Mouse (Mus musculus) heart, postnatal 4 days (tissue): ENCODE data around the gene Nexn. TPM values are rescaled to one million over a fixed set of nuclear protein-coding genes. Genes with fewer than 3 reads are reported as not detected.
"Not testable (repeated sequence)": the region's sequence is repeated elsewhere in the genome, so short reads cannot be mapped to it uniquely, and the experiment has no call there.

Experiments
- DNase-seq: peaks from one replicate; pipeline ENCODE4 v3.0.0; 2021
- total RNA-seq, 2 experiments: library from RNA; stranded (reverse); gene quantifications; 2 replicates each; pipeline ENCODE4 v1.2.3; 2021

Nexn gene
- 100 to 1,000 TPM; 281 to 301 TPM for total RNA-seq

DNA sequence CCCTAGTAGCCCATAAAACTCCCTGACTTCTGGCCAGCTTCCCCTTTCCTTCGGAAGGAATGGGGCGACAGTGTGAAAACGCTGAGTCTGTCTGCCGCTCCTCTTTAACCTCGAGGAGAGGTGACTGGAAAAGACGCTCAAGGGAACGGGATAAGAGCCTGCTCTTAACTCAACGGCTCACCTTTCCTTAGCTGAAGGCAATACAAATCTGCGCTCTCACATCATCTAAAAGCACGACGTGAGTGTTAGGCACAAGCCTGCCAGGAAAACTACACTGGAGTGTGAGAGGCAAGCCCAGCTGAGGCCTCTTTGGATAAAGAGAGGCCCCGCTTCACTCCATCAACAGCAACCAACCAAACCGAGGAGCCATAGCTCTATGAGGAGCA lies at the start of gene Nexn:
Nexn (minus strand) TSS at position 315 of the 386 bp plus-strand sequence.
- DNase-seq: no peak

DNA sequence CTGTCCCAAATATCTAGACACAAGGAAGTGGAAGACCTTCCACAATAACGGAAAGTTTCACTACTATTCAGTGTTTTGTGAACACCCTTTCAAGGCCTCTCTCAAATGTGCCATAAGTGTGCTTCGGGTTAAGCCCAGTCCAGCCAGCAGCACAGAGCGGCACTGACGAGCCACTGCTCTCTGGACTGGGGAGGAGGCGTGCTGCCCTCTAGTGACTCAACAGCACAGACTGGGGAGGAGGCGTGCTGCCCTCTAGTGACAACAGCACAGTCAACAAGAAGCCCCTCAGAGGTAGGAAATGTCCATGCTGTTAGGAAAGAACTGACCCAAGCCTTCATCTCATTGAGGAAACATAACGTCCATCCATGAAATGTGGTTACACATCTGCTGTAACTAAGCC lies 49.5 kb upstream of the Nexn start:
- peak; percentile 91 for DNase-seq

DNA sequence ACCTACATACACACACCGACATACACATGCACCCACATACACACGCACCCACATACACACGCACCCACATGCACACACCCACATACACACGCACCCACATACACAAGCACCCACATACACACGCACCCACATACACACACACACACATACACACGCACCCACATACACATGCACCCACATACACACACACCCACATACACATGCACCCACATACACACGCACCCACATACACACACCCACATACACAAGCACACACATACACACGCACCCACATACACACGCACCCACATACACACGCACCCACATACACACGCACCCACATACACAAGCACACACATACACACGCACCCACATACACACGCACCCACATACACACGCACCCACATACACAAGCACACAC lies 48.5 kb upstream of the Nexn start:
- not testable (repeated sequence) for DNase-seq

DNA sequence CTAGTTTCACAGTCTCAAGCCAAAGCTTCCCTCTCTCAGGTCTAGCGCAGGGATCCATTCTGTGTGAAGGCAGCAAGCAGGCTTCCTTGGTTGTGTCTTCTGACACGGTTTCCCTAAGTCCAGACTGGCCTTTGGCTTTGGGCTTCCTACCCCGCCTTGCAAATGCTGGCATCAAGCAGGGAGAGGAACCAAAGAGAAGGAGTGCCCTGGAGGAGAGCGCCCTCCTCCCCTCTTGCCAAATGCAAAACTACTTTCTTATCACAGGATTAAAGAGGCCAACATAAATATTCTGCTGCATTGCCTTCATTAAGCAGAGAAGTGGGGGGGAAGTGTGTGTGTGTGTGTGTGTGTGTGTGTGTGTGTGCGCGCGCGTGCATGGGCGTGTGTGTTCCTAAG lies 43.1 kb upstream of the Nexn start:
- DNase-seq: no peak

DNA sequence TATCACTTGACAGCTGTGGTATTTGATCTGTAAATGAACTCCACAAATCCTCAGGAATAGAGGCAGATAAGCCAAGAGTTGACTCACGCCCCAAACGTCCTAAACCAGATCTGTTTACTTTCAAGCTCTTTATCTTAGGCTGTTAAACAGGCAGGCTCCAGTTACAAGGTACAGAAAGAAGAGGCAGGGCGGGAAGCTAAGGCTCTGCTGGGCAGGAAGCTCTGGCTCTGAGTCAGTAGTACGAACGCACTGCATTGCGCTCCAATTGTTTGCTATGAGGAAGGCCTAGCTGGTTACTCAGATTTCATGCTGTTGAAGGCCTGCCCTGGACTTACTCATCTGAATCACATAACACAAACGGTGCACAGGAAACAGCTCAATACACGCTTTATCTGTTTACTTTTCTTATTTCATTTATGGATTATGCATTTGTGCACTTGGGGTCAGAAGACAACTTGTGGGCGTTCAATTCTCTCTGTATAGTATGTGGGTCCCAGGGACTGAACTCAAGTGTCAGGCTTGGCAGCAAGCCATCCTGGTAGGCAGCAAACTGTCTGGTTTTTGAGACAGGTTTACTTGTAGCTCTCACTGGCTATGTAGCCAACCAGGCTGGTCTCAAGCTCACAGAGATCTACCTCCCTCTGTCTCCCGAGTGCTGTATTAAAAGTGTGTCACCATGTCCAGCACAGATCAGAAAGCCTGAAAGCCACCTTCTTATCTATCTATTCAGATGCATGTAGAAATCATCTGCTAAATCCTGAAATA lies 42.5 kb upstream of the Nexn start:
- DNase-seq: peak; percentile 57

DNA sequence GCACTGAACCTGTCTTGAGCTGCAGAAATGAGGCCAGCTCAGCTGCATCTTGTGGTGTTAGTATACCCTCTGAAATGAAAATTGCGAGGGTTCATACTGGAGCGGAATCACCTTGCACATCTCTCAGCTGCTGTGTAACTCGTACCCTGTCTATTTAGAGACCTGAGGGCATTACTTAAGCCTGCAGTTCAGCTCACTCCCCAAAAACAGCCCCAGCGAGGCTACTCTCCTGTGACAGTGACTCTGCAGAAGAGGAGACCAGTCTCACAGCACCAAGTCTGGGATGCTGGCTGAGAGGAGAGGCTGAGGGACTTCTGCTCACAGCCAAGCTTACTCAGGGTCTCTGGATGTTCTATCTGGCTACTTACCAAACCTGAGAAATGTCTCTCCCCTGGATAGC lies 39.8 kb upstream of the Nexn start:
- DNase-seq: no peak

DNA sequence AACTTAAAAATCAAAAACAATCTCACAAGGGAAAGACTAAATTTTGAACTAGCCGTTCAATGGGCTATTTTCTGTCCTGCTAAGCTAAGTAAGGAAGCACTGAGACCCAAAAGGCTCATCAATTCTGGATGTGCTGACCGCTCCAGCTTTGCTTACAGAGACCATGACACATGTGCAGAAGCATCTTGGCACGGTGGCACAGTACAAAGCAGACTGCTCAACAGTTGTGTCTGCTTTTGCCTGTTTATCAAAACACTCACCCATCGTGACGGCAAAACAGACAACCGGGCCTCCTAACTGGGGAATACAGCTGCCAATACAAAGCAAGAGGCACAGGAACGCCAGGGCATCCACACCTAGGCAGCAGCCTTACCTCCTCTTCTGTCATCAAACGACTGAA lies 38.9 kb upstream of the Nexn start:
- DNase-seq: peak; percentile 58

DNA sequence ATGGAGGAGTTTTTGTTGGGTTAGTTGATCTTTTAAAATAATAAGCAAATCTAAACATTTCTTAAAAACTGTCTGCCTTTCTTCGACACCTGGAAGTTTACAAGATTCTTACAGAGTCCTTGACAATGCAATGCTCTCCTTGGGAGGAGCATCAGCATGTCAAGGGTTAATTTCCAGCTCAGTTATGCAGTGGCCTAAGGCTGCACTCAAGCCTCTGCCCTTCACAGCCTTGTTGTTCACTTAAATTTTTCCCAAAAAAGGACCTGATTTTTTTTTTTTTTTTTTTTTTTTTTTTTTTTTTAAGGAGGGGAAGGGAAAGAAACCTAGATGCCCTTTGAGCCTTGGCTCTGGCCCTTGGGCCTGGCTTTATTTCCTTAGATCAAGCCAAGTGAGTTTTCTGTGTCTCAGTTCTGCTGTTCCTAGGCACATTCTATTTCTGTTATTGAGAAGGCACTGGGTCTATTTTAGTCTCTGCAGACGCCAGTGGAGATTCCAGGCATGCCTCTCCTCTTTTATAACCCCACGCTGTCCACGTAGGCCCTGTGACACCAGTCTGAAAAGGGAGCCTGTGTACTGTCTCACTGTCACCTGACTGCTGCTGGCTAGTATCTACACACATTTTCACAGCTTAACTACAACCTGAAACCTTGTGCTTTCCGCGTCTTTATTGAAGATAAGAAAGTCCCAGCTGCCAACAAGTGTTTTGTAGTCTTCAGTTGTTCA lies 38.1 kb upstream of the Nexn start:
- DNase-seq: peak; percentile 68

DNA sequence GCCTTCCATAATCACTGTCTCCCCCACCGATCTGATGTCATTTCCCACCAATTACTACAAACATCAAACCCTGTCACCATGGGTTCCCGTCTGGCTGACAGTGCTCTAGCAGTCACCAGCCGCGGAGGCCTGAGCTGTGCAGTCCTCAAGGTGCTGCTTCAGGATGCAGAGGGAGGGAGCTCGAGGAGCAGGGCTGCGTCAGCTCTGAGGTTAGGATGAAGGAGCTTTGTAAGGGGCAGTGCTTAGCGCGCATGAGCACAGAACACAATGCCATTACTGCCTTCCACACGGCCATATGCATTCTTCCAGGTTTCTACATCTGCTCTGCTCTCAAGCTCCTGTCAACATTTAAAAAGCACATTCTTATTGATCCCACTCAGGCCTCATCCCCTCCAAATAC lies 36.8 kb upstream of the Nexn start:
- DNase-seq: no peak

DNA sequence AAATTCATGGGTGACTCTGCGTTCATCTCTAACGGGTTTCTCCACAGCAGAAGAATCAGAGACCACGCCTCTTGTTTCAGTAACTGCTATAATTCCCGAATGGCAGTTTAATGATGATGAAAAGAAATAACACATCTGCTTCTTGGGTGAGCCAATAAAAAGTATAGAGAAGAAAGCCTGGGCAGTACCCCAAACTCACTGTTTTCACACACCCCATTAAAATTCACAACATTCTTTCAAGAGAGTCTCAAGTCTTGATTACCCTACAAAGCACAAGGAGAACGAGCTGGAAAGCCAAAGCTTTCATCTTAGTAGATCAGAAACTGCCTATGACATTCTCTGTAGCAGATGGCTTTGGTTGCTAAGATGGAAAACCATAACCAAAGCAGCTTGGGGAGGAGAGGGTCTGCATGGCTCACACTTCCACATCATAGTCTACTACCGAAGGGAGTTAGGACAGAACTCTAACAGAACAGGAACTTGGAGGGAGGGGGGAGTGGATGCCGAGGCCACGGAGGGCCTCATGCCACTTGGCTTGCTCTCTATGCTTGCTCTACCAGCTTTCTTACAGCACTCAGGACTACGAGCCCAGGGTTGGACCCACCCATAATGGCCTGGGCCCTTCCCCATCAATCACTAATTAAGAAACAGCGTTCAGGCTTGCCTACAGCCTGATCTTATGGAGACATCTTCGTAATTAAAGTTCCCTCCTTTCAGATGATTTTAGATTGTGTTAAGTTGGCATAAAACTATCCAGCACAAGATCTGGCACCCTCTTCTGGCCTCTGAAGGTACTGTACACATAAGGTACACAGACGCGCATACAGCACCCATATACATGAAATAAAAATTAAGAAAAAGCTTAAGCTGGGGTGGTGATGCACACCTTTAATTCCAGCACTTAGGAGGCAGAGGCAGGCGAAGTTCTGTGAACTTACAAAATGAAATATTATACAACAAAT lies 34.5 kb upstream of the Nexn start:
- DNase-seq: no peak

DNA sequence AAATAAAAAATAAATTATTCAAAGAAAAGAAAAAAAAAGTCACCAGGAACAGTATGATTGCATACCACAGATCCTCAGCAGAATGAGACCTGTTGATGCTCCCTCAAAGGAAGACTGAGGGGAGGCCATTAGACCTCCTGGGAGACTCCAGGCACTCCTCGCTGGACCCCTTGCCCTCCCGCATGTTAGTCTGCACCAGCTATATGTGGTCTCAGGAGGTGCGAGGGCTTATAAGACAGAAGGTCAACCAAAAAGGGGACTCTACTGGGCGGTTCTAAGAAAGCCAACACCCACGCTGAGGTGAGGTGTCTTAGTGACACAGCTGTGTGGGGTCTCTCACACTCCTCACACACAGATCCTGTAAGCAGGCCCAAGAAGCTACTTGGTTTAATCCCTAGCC lies 29.7 kb upstream of the Nexn start:
- DNase-seq: no peak

DNA sequence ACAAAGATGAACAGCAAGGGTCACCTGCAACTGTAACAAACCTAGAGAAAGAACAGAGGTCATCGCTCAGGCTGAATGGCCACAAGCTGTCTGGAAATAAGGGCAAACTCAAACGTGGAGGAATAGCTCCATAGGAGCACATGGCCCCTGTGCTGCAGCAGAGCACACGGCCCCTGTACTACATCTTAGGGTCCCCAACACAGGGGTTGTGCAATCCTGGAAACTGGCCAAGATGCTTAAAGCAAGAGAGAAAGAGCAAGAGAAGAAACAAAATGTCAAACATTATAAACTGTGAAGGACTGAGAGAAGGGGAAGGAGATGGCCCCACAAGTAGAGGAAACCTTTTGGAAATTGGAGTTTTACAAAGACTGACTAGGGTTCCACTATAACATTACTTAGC lies 28.2 kb upstream of the Nexn start:
- DNase-seq: no peak

DNA sequence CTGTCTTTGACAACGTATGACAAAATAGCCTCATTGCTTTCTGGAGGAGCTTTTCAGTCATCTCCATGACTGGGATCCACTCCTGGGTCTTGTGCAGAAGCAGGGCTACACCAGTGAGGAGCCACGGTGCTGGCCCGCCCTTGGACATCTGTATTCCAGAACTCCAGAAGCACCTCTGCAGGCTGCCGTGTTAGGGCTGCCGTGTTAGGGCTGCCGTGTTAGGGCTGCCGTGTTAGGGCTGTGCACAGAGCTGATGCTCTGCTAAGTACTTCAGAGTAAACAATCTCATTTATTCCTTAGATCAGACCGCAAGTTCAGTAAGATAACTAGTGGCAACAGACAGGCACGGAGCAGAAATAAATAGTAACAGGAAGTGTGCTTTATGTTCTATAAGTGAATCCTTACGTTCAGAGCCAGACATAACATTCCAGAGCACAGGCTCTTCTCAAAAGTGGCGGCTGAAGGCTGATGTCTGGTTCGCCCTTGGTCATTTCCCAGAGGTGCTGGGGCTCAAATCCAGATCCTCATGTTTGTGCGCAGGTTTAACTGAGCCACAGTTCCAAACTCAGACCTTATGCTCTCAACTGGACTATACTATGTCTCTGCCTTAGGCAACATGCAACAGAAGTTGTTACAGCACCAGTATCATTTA lies 27.5 kb upstream of the Nexn start:
- no peak for DNase-seq

DNA sequence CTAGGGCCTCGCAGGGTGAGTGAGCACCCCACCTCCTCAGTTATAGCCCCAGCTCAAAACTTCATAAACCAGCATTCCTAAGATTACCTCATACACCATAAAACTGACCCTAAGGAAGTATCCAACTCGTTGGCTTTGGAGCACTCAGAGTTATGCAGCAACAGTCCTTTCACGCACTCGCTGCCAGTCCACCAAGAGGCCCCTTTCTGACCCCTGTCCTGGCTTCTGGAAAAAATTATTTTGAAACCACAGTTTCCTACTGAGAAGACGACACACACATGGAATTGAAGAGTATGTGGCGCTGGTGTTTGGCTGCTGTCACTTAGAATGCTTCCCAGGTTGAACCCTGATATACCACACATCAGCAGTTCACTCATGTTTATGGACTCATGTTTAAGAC lies 25.7 kb upstream of the Nexn start:
- DNase-seq: no peak

DNA sequence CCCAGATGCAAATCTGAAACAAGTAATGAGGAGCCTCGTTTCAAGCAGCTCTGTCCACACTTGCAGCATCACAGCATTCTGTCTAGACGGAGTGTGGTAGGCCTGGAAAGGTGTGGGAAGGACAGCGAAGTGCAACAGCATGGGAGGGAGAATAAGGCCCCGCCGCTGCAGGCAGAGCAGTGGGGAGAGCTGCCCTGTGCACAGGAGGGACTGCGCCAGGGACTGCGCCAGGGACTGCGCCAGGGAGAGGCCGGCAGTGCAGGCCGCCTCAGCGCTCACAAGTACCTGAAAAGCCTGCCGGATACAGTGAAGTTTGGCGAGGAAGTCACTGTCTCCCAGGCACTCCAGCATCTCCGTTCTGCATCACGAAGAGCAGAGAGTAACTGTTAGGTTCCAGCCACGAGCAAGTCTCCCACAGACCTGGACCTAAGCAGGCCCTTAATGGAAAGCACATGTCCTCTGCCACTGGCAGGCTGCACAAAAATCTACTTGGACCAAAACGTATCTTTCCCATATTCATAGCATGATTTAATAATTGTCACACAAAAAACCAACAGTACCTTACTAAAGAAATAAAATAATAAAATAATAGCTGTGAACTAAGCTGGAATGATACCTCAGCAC lies 24.1 kb upstream of the Nexn start:
- no peak for DNase-seq

DNA sequence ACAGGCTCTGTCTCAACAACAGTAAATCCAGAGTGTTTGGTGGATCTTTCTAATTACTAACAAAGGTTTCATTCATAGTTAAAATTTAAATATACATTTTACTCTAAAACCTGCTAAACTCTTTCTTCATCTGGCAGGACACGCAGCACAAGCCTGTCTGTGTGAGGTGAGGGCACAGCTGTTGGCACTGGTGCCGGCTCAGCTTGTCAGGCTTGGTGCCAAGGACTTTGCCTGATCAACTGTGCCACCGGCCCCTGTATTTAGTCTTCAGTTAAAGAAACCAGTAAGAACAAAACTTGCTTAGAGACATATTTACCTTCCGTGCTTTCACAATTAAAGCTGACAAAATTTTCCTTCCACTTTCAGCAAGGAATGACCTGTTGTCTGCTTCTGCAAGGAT lies 22.6 kb upstream of the Nexn start:
- DNase-seq: peak; percentile 75

DNA sequence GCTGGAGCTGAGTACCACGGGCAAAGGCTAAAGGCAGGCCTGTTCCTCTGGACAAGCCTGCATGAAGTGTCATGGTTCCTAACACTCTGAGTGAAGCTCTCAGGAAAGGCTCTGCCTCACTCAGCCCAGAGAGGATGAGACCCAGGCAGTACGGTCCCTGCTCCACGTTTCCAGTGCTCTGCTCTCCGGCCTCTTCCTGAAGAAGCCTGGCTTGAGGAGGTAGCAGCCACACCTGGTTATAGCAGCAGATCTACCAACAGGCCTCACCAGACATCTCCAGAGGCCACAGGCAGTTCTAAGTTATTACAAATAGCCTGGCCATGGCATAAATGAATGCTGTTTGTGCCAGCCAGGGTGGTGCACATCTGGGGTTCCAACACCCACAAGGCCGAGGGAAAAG lies 22.1 kb upstream of the Nexn start:
- no peak for DNase-seq

DNA sequence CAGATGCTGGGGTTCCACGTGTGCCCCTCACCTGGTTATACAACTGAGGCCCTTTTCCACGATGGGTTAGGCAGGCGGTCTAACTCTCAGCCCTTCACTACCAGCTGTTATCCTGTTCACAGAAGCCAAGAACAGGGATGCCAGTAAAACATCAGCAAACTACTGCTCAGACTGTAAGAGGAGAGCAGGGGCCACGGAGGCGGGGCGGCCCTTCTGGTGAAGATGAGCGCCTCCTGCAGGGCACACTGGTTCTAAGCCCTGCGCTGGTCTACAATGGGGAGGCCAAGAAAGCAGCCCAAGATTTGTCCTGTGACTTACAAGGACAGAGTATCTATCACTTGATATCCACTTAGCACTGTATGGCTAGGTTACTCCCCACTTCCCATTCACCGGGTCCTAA lies 21.7 kb upstream of the Nexn start:
- no peak for DNase-seq

DNA sequence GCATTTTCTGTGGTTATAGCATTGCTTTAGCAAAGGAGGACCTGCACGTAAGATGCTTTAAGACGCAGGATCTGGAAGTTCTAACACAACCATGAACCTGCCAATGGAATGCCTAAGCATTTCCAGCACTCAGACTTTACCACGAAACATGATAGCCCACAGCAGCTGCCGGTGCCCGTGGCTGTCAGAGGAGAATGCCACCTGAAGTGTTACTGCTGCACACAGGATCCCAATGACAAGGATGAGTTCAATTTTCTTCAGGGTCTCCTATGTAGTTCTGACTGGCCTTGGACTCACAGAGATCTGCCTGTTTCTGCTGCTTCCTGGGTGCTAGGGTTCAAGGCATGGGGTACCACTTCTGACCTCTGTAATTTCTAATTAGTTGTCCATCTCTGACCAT lies 18.6 kb upstream of the Nexn start:
- DNase-seq: no peak

DNA sequence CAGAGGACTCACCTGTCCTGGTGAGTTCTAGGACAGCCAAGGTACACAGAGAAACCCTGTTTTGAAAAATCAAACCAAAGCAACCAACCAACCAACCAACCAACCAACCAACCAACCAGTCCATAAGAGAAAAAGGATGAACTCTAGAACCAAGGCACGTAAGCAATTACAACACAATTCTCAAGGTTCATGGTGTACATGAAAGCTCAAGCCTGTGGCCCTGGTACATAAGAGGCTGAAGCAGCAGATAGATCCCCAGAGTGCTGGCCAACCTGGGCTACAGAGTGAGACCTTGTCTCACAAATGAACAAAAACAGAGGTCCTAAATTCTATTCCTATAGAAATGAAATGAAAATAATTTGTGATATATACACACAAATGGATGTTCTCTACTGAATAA lies 18.2 kb upstream of the Nexn start:
- no peak for DNase-seq

DNA sequence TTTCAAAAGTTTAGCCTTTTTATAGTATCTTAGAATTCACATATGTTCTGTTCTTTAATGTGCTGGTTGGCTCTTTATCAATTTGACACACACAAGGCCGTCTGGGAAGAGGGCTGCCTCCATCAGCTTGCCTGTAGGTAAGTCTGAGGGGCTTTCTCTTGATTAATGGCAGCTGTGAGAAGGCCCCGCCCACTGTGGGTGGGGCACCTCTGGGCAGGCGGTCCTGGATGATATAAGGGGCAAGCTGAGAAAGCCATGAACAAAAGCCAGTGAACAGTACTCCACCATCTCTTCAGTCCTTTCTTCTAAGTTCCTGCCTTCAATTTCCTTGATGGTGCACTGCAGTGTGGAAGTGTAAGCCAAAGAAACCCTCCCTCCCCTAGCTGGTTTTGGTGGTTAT lies 16.0 kb upstream of the Nexn start:
- no peak for DNase-seq

DNA sequence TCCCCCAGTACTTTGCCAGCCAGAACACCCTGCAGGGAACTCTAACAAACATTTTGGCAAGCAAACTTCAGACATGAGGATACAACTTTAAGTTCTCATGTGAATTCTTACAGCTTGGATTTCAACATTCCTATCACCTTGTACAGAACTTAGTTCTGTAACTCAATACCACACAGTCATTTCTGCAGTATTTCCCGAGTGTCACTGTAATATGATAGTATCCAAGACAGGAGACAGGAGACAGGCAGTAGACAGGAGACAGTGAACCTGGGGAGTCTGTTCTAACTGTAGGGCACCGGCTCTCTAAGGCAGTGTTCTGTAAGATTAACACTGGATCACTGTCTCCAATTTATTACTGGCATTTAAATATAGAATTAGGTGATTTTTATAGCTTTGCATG lies 12.3 kb upstream of the Nexn start:
- no peak for DNase-seq
